Mouse (Mus musculus) intestine, postnatal 0 days (tissue): ENCODE measurements at regions not wholly inside any gene's neighbourhood (a gene's known extent, or its start where the extent isn't known, plus 50 kb on each side); places are given as distances from the start of the nearest gene placed in this dataset.

Experiments
- ATAC-seq: fragments of 200-750 bp; cut with Nextera tagmentation; 2 replicates; pipeline ENCODE4 v1.8.0; 2017; ENCODE audit warnings: mild to moderate bottlenecking, moderate TSS enrichment, moderate library complexity
- H3K27ac ChIP-seq: fragments of 300-500 bp; sonication (generic); 2 replicates; pipeline ENCODE4 v1.5.1; 2014; ENCODE audit warnings: mild to moderate bottlenecking, low read depth, low read length, moderate library complexity
- H3K27me3 ChIP-seq: fragments of 300-500 bp; sonication (generic); replicated peaks from 2 replicates; pipeline ENCODE4 v1.6.1; 2014; ENCODE audit warnings: low read length, mixed read lengths; ENCODE audit not compliant: control insufficient read depth, insufficient read depth
- H3K36me3 ChIP-seq: fragments of 300-500 bp; sonication (generic); 2 replicates; pipeline ENCODE4 v1.6.1; 2014; ENCODE audit warnings: mild to moderate bottlenecking, moderate library complexity; ENCODE audit not compliant: control insufficient read depth, insufficient read depth
- H3K4me1 ChIP-seq: fragments of 300-500 bp; sonication (generic); replicated peaks from 2 replicates; pipeline ENCODE4 v1.6.1; 2014; ENCODE audit warnings: antibody characterized with exemption, low read length, mixed read lengths; ENCODE audit not compliant: control insufficient read depth, insufficient read depth
- H3K4me2 ChIP-seq: fragments of 300-500 bp; sonication (generic); replicated peaks from 2 replicates; pipeline ENCODE4 v1.6.1; 2014; ENCODE audit warnings: low read depth, mild to moderate bottlenecking, moderate library complexity
- H3K4me3 ChIP-seq: fragments of 300-500 bp; sonication (generic); 2 replicates; pipeline ENCODE4 v1.5.1; 2014; ENCODE audit warnings: low read depth, low read length
- H3K9ac ChIP-seq: fragments of 300-500 bp; sonication (generic); 2 replicates; pipeline ENCODE4 v1.6.1; 2014; ENCODE audit warnings: mild to moderate bottlenecking, low read depth, low read length
- H3K9me3 ChIP-seq: fragments of 300-500 bp; sonication (generic); 2 replicates; pipeline ENCODE4 v1.6.1; 2016; ENCODE audit warnings: mixed run types; ENCODE audit not compliant: control insufficient read depth
- CTCF ChIP-seq: sonication (generic); IDR thresholded peaks from 2 replicates; pipeline ENCODE4 v1.5.1; 2016; ENCODE audit warnings: low read depth, mild to moderate bottlenecking, control low read depth, antibody characterized with exemption, moderate library complexity
- WGBS: fragments of 180-500 bp; shearing (Covaris S2); extraction: QIAGEN DNeasy Blood & Tissue Kit; methylation state at CpG from one replicate; pipeline ENCODE4 v1.1.7; 2014; 5-methylcytosine and 5-hydroxymethylcytosine counted together

DNA sequence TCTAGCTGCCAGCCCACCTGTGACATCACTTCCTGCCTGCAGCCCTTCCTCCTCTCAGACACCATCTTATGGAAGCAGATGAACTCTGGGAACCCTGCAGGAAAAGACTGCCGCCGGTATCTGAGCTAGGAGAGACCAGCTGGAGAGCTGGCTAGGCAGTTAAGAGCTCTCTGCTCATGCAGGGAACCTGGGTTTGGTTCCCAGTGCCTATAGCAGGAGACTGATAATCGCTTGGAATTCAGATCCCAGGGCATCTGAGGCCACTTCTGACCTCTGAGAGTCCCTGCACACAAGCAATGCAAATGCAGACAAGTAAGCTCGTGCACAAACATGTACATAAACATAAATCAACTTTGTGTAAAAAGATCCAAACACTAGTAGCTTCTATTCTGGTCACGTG, 242.4 kb upstream of the Id4 start:
- Histone ChIP-seq H3K4me2 (no peak overlapping the region), H3K27ac (no peak overlapping the region), H3K4me3 (no peak overlapping the region), H3K36me3 (no peaks in the 10 kb centered on the region), H3K4me1 (no peaks in the 10 kb centered on the region), H3K9me3 (no peaks in the 10 kb centered on the region), H3K9ac (no peak overlapping the region), H3K27me3 (no peaks in the 10 kb centered on the region)
- 63% methylated on average over 5 of the region's 5 CpGs for WGBS
- no peak for ATAC-seq
- TF ChIP-seq CTCF, result no peak

DNA sequence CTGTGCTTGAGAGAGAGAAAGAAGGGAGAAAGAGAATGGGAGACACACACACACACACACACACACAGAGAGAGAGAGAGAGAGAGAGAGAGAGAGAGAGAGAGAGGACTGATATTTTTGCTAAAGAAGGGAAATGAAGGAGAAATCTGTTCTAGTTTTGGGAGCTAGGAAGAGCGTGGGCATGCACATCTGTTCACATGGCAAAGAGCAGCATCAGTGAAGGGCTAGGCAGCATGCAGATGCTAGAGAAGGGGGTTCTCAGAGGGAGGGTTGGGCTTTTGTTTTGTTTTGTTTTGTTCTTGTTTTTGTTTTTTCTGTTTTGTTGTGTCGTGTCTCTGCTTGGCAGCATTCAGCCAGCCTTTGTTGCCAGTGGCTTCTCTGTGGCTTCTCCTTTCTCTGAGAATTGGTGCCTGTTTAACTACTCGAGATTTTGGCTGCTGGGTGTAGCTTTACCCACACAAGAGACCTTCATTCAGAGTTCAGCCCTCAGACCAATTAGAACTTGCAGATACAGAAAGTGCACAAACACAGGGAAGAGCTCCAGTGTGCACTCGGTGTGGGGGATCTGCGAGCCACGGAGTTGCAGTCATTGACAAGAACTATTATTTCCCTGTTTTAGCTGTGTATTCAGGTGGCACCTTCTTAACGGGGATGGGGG, 237.9 kb upstream of the Id4 start:
- H3K27me3 ChIP-seq, result no peaks in the 10 kb centered on the region
- no peaks in the 10 kb centered on the region for H3K9me3 ChIP-seq
- no peak overlapping the region for H3K27ac ChIP-seq
- H3K9ac ChIP-seq, result no peak overlapping the region
- WGBS, result 77% methylated on average over 7 of the region's 7 CpGs
- no peak overlapping the region for H3K4me3 ChIP-seq
- no peak overlapping the region for H3K4me2 ChIP-seq
- ATAC-seq, result no peak
- H3K36me3 ChIP-seq, result no peaks in the 10 kb centered on the region
- no peaks in the 10 kb centered on the region for H3K4me1 ChIP-seq
- no peak for TF ChIP-seq CTCF

DNA sequence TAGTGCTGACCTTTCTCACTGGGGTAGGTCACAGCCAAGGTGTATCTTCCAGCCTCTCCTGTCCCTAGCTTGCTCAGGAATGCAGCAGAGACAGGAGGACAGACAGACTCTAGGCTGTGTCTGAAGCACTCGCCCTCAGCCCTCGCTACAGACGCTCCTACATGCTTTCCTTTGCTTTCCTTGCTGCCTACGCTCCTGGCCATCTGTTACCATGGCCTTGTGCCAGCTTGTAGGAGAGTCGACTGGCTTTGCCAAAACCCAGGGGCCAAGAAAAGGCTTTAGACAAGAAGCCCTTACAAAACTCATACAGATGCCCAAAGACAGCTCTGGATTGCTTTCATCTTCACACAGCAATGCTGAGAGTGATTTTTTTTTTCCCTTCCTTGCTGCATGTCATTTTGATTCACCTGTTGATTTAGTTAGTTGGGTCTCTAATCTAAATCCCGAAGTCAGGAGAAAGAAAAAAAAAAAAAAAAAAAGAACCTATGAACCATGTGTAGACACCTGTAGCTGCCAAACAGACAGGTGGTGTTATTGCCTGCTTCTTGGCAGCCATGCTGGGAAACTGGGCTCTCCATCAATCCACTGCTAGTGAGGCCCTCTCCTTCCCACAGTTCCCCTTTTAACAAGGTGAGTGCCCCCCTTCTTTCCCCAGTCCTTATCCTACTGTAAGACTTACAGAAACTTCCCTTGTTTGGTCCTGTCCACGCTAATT, 233.1 kb upstream of the Id4 start:
- TF ChIP-seq CTCF, result no peak
- no peaks in the 10 kb centered on the region for H3K4me1 ChIP-seq
- H3K9ac ChIP-seq, result no peak overlapping the region
- H3K27ac ChIP-seq, result no peak overlapping the region
- 61% methylated on average over 7 of the region's 7 CpGs for WGBS
- no peak overlapping the region for H3K4me2 ChIP-seq
- no peak for ATAC-seq
- no peaks in the 10 kb centered on the region for H3K27me3 ChIP-seq
- H3K9me3 ChIP-seq, result no peaks in the 10 kb centered on the region
- H3K4me3 ChIP-seq, result no peak overlapping the region
- no peaks in the 10 kb centered on the region for H3K36me3 ChIP-seq

DNA sequence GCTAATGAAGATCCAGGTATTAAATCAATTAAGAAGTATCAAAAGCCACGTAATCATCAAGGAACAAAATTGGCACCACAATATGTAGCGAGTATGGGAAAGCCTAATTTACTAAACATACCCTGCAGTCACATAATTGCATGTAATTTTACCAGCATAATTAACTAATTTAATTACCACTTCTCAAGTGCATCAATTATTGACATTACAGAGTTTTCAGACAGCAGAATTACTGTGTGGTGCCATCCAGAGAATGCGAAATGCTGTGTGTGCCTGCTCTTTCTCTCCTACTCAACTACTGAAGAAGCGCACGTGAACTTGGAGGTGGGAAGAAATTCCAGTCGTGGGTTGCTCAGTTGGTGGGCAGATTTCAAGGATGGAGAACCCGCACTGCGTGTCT, 229.5 kb upstream of the Id4 start:
- H3K27me3 ChIP-seq, result no peaks in the 10 kb centered on the region
- H3K36me3 ChIP-seq, result no peaks in the 10 kb centered on the region
- 82% methylated on average over 8 of the region's 8 CpGs for WGBS
- no peak overlapping the region for H3K4me3 ChIP-seq
- H3K27ac ChIP-seq, result no peak overlapping the region
- H3K4me1 ChIP-seq, result no peaks in the 10 kb centered on the region
- no peak for TF ChIP-seq CTCF
- H3K9ac ChIP-seq, result no peak overlapping the region
- no peaks in the 10 kb centered on the region for H3K9me3 ChIP-seq
- H3K4me2 ChIP-seq, result no peak overlapping the region
- ATAC-seq, result no peak

DNA sequence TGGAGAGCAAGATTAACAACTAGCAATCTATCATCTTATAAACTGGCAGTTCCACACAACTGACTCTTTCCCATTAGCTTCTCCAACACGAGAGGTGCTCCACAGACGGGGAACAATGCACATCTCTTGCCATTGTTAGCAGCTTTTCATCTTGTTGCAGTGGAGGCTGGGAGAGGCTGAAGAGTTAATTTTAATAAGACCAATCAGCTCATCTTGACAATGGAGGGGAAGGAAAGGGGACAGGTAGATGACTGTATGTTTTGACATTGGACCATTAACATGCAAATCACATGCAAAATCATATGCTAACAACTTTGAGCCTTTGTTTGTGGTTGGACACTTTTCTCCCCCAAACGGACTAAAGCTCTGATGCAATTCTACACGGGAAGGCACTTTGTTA, 218.9 kb upstream of the Id4 start:
- Histone ChIP-seq H3K27me3 (no peaks in the 10 kb centered on the region), H3K9ac (no peak overlapping the region), H3K4me2 (no peak overlapping the region), H3K27ac (no peak overlapping the region), H3K4me1 (no peaks in the 10 kb centered on the region), H3K36me3 (no peaks in the 10 kb centered on the region), H3K9me3 (no peaks in the 10 kb centered on the region), H3K4me3 (no peak overlapping the region)
- no peak for ATAC-seq
- no peak for TF ChIP-seq CTCF
- 71% methylated on average over 4 of the region's 4 CpGs for WGBS

DNA sequence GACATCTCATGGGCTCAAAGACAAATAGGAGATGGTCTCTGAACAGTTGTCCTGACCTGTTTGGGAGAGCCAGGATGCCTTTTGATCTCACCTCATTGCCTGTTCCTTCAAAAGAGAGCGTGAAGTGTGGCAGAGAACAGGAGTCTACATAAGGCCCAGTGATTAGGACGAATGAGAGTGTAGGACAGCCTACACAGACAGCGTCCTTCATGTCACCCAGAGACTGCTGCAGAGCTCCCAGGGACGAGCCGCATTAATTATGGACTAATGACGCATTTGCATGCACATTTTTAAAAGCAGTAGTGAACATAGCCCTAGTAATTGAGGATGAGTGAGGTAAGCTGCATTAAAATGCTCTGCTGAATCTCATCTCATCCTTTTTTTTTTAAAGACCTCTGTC, 218.5 kb upstream of the Id4 start:
- Histone ChIP-seq H3K4me2 (no peak overlapping the region), H3K27ac (no peak overlapping the region), H3K9ac (no peak overlapping the region), H3K36me3 (no peaks in the 10 kb centered on the region), H3K4me1 (no peaks in the 10 kb centered on the region), H3K4me3 (no peak overlapping the region), H3K27me3 (no peaks in the 10 kb centered on the region), H3K9me3 (no peaks in the 10 kb centered on the region)
- 84% methylated on average over 6 of the region's 6 CpGs for WGBS
- TF ChIP-seq CTCF, result no peak
- no peak for ATAC-seq
